Mouse (Mus musculus): ENCODE results near the gene Lrrc28. TPM values are rescaled to one million over a fixed set of nuclear protein-coding genes. Genes with fewer than 3 reads are reported as not detected.

Lrrc28 gene
- polyA plus RNA-seq, 1 experiment from 2014 or later = 18.0 TPM

- no peak overlapping the region for H3K27ac ChIP-seq (replicated peaks)
- no peaks in the 10 kb centered on the region for H3K36me3 ChIP-seq (replicated peaks)
Measured at GRCm38 (mm10) chr7:67493795-67494687, 151.0 kb downstream of the Lrrc28 start.

GRCm38 (mm10) chr7:67487889-67488411 lies 157.1 kb downstream of the Lrrc28 start:
- 85% methylated on average over 10 of the region's 10 CpGs for WGBS
- Histone ChIP-seq H3K36me3 (replicated peaks) (no peaks in the 10 kb centered on the region), H3K4me1 (peaks cover 26% of the 10 kb centered on the region), H3K4me3 (no peak overlapping the region), H3K27me3 (replicated peaks; ENCODE audit: low read depth, poor library complexity, severe bottlenecking) (peaks cover 8% of the 10 kb centered on the region; the same call in 1 of the 2 replicates), H3K9me3 (no peaks in the 10 kb centered on the region), H3K27ac (replicated peaks) (0 out of 2 replicates have a peak overlapping the region, but pooled peaks have one; percentile 51)
- no peak for DNase-seq (ENCODE audit: low spot score)

More at GRCm38 (mm10) chr7:67493795-67494687, 151.0 kb downstream of the Lrrc28 start:
- DNase-seq (ENCODE audit: low spot score) = no peak
- Histone ChIP-seq H3K9me3 (no peaks in the 10 kb centered on the region), H3K4me3 (no peak overlapping the region), H3K4me1 (peaks cover 7% of the 10 kb centered on the region; the same call in 1 of the 2 replicates), H3K27me3 (replicated peaks; ENCODE audit: low read depth, poor library complexity, severe bottlenecking) (0 out of 2 replicates have a peak, but pooled peaks cover 4% of the 10 kb centered on the region)
- 66% methylated on average over 9 of the region's 9 CpGs for WGBS

GRCm38 (mm10) chr7:67486925-67487760 lies 157.9 kb downstream of the Lrrc28 start:
- Histone ChIP-seq H3K4me3 (no peak overlapping the region), H3K36me3 (replicated peaks) (no peaks in the 10 kb centered on the region)

GRCm38 (mm10) chr7:67486417-67486816 lies 158.7 kb downstream of the Lrrc28 start:
- Histone ChIP-seq H3K4me3 (no peak overlapping the region), H3K9me3 (no peaks in the 10 kb centered on the region), H3K27me3 (replicated peaks; ENCODE audit: low read depth, poor library complexity, severe bottlenecking) (peaks cover 8% of the 10 kb centered on the region; the same call in 1 of the 2 replicates), H3K36me3 (replicated peaks) (no peaks in the 10 kb centered on the region), H3K27ac (replicated peaks) (no peak overlapping the region), H3K4me1 (peaks cover 30% of the 10 kb centered on the region)
- DNase-seq (ENCODE audit: low spot score) = no peak
- WGBS = 79% methylated on average over 5 of the region's 5 CpGs

More at GRCm38 (mm10) chr7:67486925-67487760, 157.9 kb downstream of the Lrrc28 start:
- Histone ChIP-seq H3K4me1 (peaks cover 30% of the 10 kb centered on the region), H3K27me3 (replicated peaks; ENCODE audit: low read depth, poor library complexity, severe bottlenecking) (peaks cover 8% of the 10 kb centered on the region; the same call in 1 of the 2 replicates), H3K27ac (replicated peaks) (peak overlapping the region; percentile 57; the same call in 1 of the 2 replicates), H3K9me3 (no peaks in the 10 kb centered on the region)
- WGBS = 66% methylated on average over 15 of the region's 15 CpGs
- DNase-seq (ENCODE audit: low spot score) = peak; percentile 67

GRCm38 (mm10) chr7:67483698-67484097 lies 161.4 kb downstream of the Lrrc28 start:
- H3K4me3 ChIP-seq = no peak overlapping the region
- 87% methylated on average over 4 of the region's 4 CpGs for WGBS

GRCm38 (mm10) chr7:67479576-67480413 lies 165.3 kb downstream of the Lrrc28 start:
- 85% methylated on average over 17 of the region's 17 CpGs for WGBS
- peaks cover 28% of the 10 kb centered on the region; the same call in 1 of the 2 replicates for H3K27me3 ChIP-seq (replicated peaks; ENCODE audit: low read depth, poor library complexity, severe bottlenecking)
- no peak for DNase-seq (ENCODE audit: low spot score)
- no peaks in the 10 kb centered on the region for H3K36me3 ChIP-seq (replicated peaks)
- no peak overlapping the region for H3K4me3 ChIP-seq
- peaks cover 31% of the 10 kb centered on the region for H3K4me1 ChIP-seq
- peak overlapping the region; percentile 20; the same call in 1 of the 2 replicates for H3K27ac ChIP-seq (replicated peaks)
- H3K9me3 ChIP-seq = no peaks in the 10 kb centered on the region

More at GRCm38 (mm10) chr7:67483698-67484097, 161.4 kb downstream of the Lrrc28 start:
- no peak for DNase-seq (ENCODE audit: low spot score)
- no peaks in the 10 kb centered on the region for H3K36me3 ChIP-seq (replicated peaks)
- H3K27ac ChIP-seq (replicated peaks) = no peak overlapping the region
- H3K4me1 ChIP-seq = peaks cover 46% of the 10 kb centered on the region
- H3K9me3 ChIP-seq = no peaks in the 10 kb centered on the region
- peaks cover 17% of the 10 kb centered on the region for H3K27me3 ChIP-seq (replicated peaks; ENCODE audit: low read depth, poor library complexity, severe bottlenecking)

- H3K4me1 ChIP-seq = peaks cover 33% of the 10 kb centered on the region
- H3K27me3 ChIP-seq (replicated peaks; ENCODE audit: low read depth, poor library complexity, severe bottlenecking) = peaks cover 28% of the 10 kb centered on the region; the same call in 1 of the 2 replicates
- 66% methylated on average over 5 of the region's 5 CpGs for WGBS
- no peak for DNase-seq (ENCODE audit: low spot score)
- H3K27ac ChIP-seq (replicated peaks) = 0 out of 2 replicates have a peak overlapping the region, but pooled peaks have one; percentile 20
- no peaks in the 10 kb centered on the region for H3K36me3 ChIP-seq (replicated peaks)
- H3K4me3 ChIP-seq = no peak overlapping the region
- H3K9me3 ChIP-seq = no peaks in the 10 kb centered on the region
Measured at GRCm38 (mm10) chr7:67479168-67479567, 165.9 kb downstream of the Lrrc28 start.

- Histone ChIP-seq H3K27ac (replicated peaks) (no peak overlapping the region), H3K9me3 (no peaks in the 10 kb centered on the region), H3K4me3 (no peak overlapping the region), H3K4me1 (peaks cover 39% of the 10 kb centered on the region), H3K36me3 (replicated peaks) (no peaks in the 10 kb centered on the region), H3K27me3 (replicated peaks; ENCODE audit: low read depth, poor library complexity, severe bottlenecking) (peaks cover 35% of the 10 kb centered on the region; the same call in 1 of the 2 replicates)
- 40% methylated on average over 9 of the region's 10 CpGs for WGBS
- no peak for DNase-seq (ENCODE audit: low spot score)
Measured at GRCm38 (mm10) chr7:67477996-67478395, 167.1 kb downstream of the Lrrc28 start.

- H3K27ac ChIP-seq (replicated peaks) = no peak overlapping the region
- peaks cover 19% of the 10 kb centered on the region for H3K4me1 ChIP-seq
- 74% methylated on average over 11 of the region's 11 CpGs for WGBS
- no peaks in the 10 kb centered on the region for H3K36me3 ChIP-seq (replicated peaks)
- no peak for DNase-seq (ENCODE audit: low spot score)
- H3K9me3 ChIP-seq = no peaks in the 10 kb centered on the region
- no peak overlapping the region for H3K4me3 ChIP-seq
- 0 out of 2 replicates have a peak, but pooled peaks cover 15% of the 10 kb centered on the region for H3K27me3 ChIP-seq (replicated peaks; ENCODE audit: low read depth, poor library complexity, severe bottlenecking)
Measured at GRCm38 (mm10) chr7:67471295-67471694, 173.8 kb downstream of the Lrrc28 start.

GRCm38 (mm10) chr7:67468802-67469408 lies 176.2 kb downstream of the Lrrc28 start:
- Histone ChIP-seq H3K27me3 (replicated peaks; ENCODE audit: low read depth, poor library complexity, severe bottlenecking) (0 out of 2 replicates have a peak, but pooled peaks cover 9% of the 10 kb centered on the region), H3K4me1 (peaks cover 25% of the 10 kb centered on the region), H3K9me3 (no peaks in the 10 kb centered on the region), H3K4me3 (no peak overlapping the region), H3K36me3 (replicated peaks) (no peaks in the 10 kb centered on the region), H3K27ac (replicated peaks) (no peak overlapping the region)
- WGBS = 84% methylated on average over 7 of the region's 7 CpGs
- DNase-seq (ENCODE audit: low spot score) = no peak

- 92% methylated on average over 3 of the region's 3 CpGs for WGBS
- peaks cover 26% of the 10 kb centered on the region for H3K4me1 ChIP-seq
- H3K27me3 ChIP-seq (replicated peaks; ENCODE audit: low read depth, poor library complexity, severe bottlenecking) = 0 out of 2 replicates have a peak, but pooled peaks cover 4% of the 10 kb centered on the region
- no peak for DNase-seq (ENCODE audit: low spot score)
- no peaks in the 10 kb centered on the region for H3K36me3 ChIP-seq (replicated peaks)
- no peak overlapping the region for H3K27ac ChIP-seq (replicated peaks)
- H3K4me3 ChIP-seq = no peak overlapping the region
- H3K9me3 ChIP-seq = no peaks in the 10 kb centered on the region
Measured at GRCm38 (mm10) chr7:67468180-67468579, 176.9 kb downstream of the Lrrc28 start.
